Mouse (Mus musculus): ENCODE measurements at regions not wholly inside any gene's neighbourhood (a gene's known extent, or its start where the extent isn't known, plus 50 kb on each side); places are given as distances from the start of the nearest gene placed in this dataset.

DNA sequence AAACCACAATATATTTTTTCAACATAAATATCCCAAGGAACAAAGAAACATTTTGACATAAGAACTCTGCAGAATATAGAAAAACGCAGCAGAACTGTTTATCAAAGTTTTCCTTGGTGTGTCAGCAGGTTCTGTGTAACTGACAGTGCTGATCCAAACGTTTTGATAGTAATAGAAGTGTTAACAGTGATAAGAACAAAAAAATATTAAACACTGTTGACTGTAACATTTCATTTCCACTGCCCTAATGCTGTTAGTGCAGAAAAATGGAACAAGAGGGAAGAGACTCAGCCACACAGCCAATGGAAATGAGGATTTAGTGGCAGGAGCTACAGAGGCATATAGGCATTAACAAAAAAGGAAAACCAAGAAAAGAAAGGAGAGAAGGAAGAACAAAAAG lies 1084.9 kb upstream of the Cited2 start:
- TF ChIP-seq CTCF (IDR thresholded peaks at IDR 0.05) (no peak), EP300 (IDR thresholded peaks at IDR 0.05; ENCODE audit: insufficient read depth, low read depth, low read length) (no peak), POLR2A (IDR thresholded peaks at IDR 0.05; ENCODE audit: insufficient read depth, low read depth, low read length) (no peak)

Measured in heart, adult 2 months (tissue).